Mouse (Mus musculus) neural tube, embryonic 15.5 days (tissue): ENCODE results near the gene Osbpl2. TPM values are rescaled to one million over a fixed set of nuclear protein-coding genes. Genes with fewer than 3 reads are reported as not detected.

ENCODE experiments used
- ATAC-seq: fragments of 200-750 bp; cut with Nextera tagmentation; 2 replicates; pipeline ENCODE4 v1.8.0; 2017; ENCODE audit warnings: mild to moderate bottlenecking, moderate TSS enrichment, moderate library complexity; ENCODE audit not compliant: low FRiP score
- H3K27ac ChIP-seq: fragments of 300-500 bp; sonication (generic); replicated peaks from 2 replicates; pipeline ENCODE4 v1.5.1; 2015; ENCODE audit warnings: mild to moderate bottlenecking, inconsistent platforms
- H3K27me3 ChIP-seq: fragments of 300-500 bp; sonication (generic); replicated peaks from 2 replicates; pipeline ENCODE4 v1.6.1; 2015; ENCODE audit warnings: inconsistent platforms
- H3K36me3 ChIP-seq: fragments of 300-500 bp; sonication (generic); 2 replicates; pipeline ENCODE4 v1.6.1; 2015; ENCODE audit warnings: inconsistent platforms
- H3K4me1 ChIP-seq: fragments of 300-500 bp; sonication (generic); 2 replicates; pipeline ENCODE4 v1.6.1; 2015; ENCODE audit warnings: inconsistent platforms
- H3K4me2 ChIP-seq: fragments of 300-500 bp; sonication (generic); 2 replicates; pipeline ENCODE4 v1.6.1; 2015; ENCODE audit warnings: inconsistent platforms, mild to moderate bottlenecking, moderate library complexity
- H3K4me3 ChIP-seq: fragments of 300-500 bp; sonication (generic); replicated peaks from 2 replicates; pipeline ENCODE4 v1.5.1; 2015; ENCODE audit warnings: mild to moderate bottlenecking, inconsistent platforms
- H3K9ac ChIP-seq: fragments of 300-500 bp; sonication (generic); replicated peaks from 2 replicates; pipeline ENCODE4 v1.6.1; 2015; ENCODE audit warnings: mild to moderate bottlenecking, inconsistent platforms
- H3K9me3 ChIP-seq: fragments of 300-500 bp; sonication (generic); replicated peaks from 2 replicates; pipeline ENCODE4 v1.6.1; 2016; ENCODE audit warnings: inconsistent platforms
- WGBS: fragments of 180-500 bp; shearing (Covaris S2); methylation state at CpG from one replicate; pipeline ENCODE4 v1.1.7; 2015; ENCODE audit warnings: mixed read lengths; 5-methylcytosine and 5-hydroxymethylcytosine counted together
- polyA plus RNA-seq: library from polyadenylated mRNA; unstranded; fragments of >200 nt; fragmentation: Nextera tagmentation; extraction: Ambion mirVana; gene quantifications from 2 replicates; pipeline ENCODE4 v1.2.1, GENCODE M21; 2015

Gene Osbpl2
- 63.8 and 71.8 TPM in 2 replicates for polyA plus RNA-seq

DNA sequence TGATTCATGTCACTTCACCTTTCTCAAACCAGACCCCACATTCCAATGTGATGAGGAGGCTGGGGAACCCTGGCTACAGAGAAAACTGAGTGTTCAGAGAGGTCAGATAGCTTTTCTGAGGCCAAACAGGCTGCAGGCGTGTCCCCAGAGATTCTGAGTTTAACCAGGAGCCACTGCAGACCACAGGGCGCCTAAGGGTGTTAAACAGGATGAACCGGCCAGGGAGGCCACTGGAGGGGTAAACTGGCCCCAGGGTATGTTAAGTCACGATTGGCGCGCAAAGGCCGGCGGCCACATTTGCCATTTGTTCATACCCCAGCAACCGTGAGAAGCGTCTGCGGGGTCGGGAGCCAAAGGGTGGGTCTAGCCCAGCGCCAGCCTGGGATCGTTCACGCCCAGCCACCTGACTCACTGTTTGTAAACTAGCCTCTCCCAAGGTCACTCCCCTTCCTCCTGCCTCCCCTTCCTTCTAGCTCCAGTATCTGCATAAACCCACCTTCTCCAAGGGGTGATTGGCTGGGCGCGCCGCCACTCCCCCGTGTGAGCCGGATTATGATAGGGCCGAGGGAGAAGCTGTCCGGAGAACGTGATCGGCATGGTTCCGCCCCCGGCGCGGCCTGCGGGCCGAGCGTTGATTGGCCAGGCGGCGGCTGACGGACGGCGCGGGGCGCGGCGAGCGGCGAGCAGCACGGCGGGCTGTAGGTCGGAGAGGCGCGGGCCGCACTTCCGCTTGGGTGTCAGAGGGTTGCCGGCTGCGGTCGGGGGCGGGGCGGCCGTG is at the start of gene Osbpl2:
Osbpl2 (plus strand) TSS at position 646 of the 778 bp plus-strand sequence.
- H3K4me1 ChIP-seq: peaks cover 54% of the 10 kb centered on the region
- peak within 1 kb of the TSS; percentile 76 for H3K9ac ChIP-seq
- peak; percentile 98 for ATAC-seq
- H3K27me3 ChIP-seq: no peaks in the 10 kb centered on the region
- peak within 1 kb of the TSS; percentile 96 for H3K4me3 ChIP-seq
- 1% methylated on average over 53 of the region's 55 CpGs for WGBS
- peaks cover 10% of the 10 kb centered on the region; the same call in 1 of the 2 replicates for H3K36me3 ChIP-seq
- peak within 1 kb of the TSS; percentile 83 for H3K27ac ChIP-seq
- H3K4me2 ChIP-seq: peak within 1 kb of the TSS; percentile 95
- no peaks in the 10 kb centered on the region for H3K9me3 ChIP-seq

DNA sequence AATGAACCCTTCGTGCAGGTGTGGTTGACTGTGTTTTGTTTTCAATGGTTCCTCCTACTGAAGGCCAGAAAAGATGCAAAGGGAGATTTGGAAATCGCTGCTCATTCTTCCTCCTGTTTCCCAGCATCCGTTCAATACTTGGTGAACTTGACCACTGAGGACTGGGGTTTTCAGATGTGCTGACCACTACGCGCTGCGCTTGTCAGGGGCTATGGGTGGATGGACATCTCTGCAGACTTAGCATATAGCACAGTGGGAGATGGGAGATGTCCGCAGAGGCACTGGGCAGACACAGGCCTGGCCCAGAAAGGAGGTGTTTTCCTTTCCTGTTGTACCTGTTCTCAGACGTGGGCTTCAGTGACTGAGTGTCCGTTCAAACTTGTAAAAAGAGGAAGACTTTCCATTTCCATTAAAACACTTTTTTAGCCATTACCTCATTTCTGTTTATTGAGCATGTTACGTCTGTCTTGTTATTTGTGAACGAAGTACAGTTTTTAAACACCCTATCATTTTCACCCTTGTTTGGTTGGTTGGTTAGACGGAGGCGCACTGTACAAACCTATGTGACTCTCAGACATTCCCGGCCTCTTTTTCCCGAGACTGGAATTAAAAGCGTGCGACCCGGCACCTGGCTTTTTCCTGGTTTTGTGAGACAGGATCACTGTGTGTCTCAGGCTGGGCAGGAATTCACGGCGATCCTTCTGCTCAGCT is 49.2 kb upstream of the Osbpl2 start:
- Histone ChIP-seq H3K4me3 (peak overlapping the region; percentile 76), H3K27me3 (no peaks in the 10 kb centered on the region), H3K36me3 (peaks cover 21% of the 10 kb centered on the region), H3K27ac (peak overlapping the region; percentile 95), H3K9ac (peak overlapping the region; percentile 76), H3K4me1 (peaks cover 20% of the 10 kb centered on the region), H3K9me3 (no peaks in the 10 kb centered on the region), H3K4me2 (peak overlapping the region; percentile 94)
- ATAC-seq: peak; percentile 72; the same call in 1 of the 2 replicates
- 34% methylated on average over 20 of the region's 20 CpGs for WGBS

DNA sequence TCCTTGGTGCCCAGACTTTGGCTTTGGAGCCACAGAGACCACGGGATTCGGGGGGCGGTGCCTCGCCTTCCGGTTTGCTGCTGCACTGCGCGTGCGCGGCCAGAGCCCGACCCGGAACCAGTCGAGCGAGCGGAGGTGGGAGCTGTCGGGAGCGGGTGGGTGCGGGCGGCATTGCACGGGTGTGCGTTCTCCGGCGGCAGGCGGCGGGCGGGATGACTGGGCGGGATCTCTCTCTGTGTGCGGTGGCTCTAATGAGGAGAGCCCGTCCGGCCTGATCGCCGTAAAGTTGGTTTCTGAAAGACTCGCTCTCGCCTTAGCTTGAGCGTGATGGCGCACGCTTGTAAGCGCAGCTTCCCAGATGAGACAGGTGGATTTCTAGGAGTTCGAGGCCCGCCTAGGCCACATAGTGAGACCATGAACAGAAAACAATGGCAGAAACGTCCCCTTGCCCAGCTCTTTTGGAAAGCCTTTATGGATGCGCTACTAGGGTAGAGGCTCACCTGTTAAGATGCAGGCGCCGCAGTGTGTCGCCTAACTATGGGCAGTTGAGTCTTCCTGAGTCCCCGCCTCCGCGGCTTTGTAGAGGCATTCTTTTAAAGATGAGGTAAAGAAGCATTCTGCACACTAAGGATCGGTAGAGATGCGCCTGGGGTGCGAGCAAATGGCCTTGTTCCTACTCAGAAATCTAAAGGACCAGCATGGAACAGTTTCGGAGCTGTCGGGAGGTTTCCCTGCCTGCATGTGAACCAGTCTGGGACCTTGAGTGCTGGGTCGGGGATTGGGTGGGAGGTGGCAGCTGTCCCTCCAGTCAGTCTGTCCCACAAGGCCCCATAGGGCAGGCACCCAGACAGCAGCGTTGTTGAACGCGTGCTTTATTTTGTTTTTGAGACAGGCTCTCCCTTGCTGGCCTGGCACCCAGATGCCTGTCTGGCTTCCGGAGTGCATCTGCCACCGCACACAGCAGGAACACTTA is 48.3 kb upstream of the Osbpl2 start, which contains the start of gene Mtg2:
Mtg2 (plus strand) TSS at position 108 of the 973 bp plus-strand sequence.
- peak within 1 kb of the TSS; percentile 76 for H3K4me3 ChIP-seq
- no peaks in the 10 kb centered on the region for H3K27me3 ChIP-seq
- H3K27ac ChIP-seq: peak within 1 kb of the TSS; percentile 95
- peak within 1 kb of the TSS; percentile 76 for H3K9ac ChIP-seq
- peaks cover 21% of the 10 kb centered on the region for H3K36me3 ChIP-seq
- 3% methylated on average over 57 of the region's 58 CpGs for WGBS
- H3K4me1 ChIP-seq: peaks cover 20% of the 10 kb centered on the region
- no peaks in the 10 kb centered on the region for H3K9me3 ChIP-seq
- peak within 1 kb of the TSS; percentile 94 for H3K4me2 ChIP-seq
- ATAC-seq: peak; percentile 96

DNA sequence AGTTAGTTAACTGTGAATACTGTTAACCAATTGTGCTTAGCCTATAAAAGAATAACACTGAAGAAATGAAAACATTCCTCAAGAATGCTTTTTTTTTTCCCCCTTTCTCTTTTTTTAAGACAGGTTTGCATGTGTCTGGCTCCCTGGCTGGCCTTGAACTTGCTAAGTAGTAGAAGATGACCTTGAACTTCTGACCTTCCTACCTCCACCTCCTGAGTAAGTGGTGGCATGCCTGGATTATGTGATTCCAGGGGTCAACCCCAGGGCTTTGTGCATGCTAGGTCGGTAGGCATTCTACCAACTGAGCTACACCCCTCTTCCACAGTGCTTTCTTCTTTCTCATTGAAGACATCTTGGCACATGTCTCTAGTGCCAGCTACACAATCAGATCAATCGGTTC is 47.4 kb upstream of the Osbpl2 start:
- peaks cover 21% of the 10 kb centered on the region for H3K36me3 ChIP-seq
- no peaks in the 10 kb centered on the region for H3K27me3 ChIP-seq
- H3K9me3 ChIP-seq: no peaks in the 10 kb centered on the region
- ATAC-seq: no peak
- H3K27ac ChIP-seq: no peak overlapping the region
- 87% methylated on average over 2 of the region's 2 CpGs for WGBS
- H3K4me3 ChIP-seq: no peak overlapping the region
- peak overlapping the region; percentile 94 for H3K4me2 ChIP-seq
- no peak overlapping the region for H3K9ac ChIP-seq
- peaks cover 20% of the 10 kb centered on the region for H3K4me1 ChIP-seq

DNA sequence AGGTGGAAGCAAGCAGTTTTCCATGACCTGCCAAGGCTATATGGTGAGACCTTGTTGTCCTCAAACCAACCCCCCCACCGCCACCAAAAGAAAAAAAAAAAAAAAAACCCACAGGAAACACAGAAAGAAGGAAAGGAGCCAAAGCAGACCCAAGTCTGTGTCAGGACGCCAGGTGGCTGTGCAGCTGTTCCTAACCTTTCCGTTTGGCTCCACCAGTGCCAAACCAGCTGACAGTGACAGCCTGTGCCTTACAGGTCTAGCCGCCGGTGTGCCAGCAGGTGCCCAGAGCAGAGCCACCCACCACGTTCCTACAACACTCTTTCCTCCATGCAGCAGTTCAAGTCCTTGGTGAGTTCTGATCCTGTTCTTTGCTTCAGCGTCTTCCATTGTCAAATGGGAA is 46.2 kb upstream of the Osbpl2 start:
- Histone ChIP-seq H3K4me3 (no peak overlapping the region), H3K4me1 (peaks cover 20% of the 10 kb centered on the region), H3K9me3 (no peaks in the 10 kb centered on the region), H3K36me3 (peaks cover 12% of the 10 kb centered on the region), H3K27ac (no peak overlapping the region), H3K27me3 (no peaks in the 10 kb centered on the region), H3K4me2 (no peak overlapping the region), H3K9ac (no peak overlapping the region)
- WGBS: 91% methylated on average over 7 of the region's 7 CpGs
- ATAC-seq: no peak

DNA sequence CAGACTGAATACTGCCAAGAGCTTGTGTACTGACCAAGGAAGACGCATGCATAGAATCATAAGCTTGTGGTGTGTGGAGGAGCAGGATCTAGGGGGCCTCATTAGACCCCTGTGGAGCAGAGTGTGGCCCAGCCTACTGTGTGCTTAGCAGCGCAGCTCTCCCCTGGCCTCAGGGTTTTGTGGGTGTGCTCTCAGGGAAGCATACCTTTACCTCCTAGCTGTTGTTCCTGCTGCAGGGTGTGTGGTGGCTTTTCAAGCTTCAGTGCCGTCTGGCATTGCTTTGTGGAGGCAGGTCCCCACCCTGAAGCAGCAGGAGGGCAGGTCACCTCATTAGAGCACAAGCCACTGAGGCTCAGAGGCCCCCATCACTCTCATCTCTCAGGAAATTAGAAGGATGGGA is 41.5 kb upstream of the Osbpl2 start:
- 73% methylated on average over 3 of the region's 3 CpGs for WGBS
- H3K4me1 ChIP-seq: no peaks in the 10 kb centered on the region
- no peaks in the 10 kb centered on the region for H3K27me3 ChIP-seq
- no peak overlapping the region for H3K4me2 ChIP-seq
- peaks cover 21% of the 10 kb centered on the region for H3K36me3 ChIP-seq
- H3K4me3 ChIP-seq: no peak overlapping the region
- H3K9me3 ChIP-seq: no peaks in the 10 kb centered on the region
- no peak overlapping the region for H3K9ac ChIP-seq
- no peak overlapping the region for H3K27ac ChIP-seq
- ATAC-seq: no peak

DNA sequence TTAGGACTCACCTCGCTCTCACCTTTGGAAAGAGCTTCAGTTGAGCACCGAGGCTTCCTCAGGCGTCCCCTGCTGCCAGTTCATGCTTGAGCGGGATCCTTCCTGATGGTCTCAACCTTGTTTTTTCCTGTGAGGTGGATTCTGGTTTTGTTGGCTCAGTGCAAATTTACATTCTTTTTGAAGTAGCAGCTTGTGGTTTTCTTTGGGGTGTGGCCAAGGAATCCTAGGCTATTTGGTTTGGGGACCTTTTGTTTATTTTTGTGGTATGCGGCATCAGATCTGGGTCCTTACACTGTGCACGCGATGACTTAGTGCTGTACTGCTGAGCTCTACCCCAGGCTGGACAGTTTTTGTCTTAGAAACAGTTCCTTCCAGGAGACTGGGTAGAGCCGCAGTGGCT is 38.4 kb upstream of the Osbpl2 start:
- no peaks in the 10 kb centered on the region for H3K4me1 ChIP-seq
- H3K9ac ChIP-seq: no peak overlapping the region
- no peak overlapping the region for H3K4me2 ChIP-seq
- no peak for ATAC-seq
- H3K36me3 ChIP-seq: peaks cover 40% of the 10 kb centered on the region
- H3K9me3 ChIP-seq: no peaks in the 10 kb centered on the region
- H3K27me3 ChIP-seq: no peaks in the 10 kb centered on the region
- no peak overlapping the region for H3K27ac ChIP-seq
- WGBS: 93% methylated on average over 8 of the region's 8 CpGs
- no peak overlapping the region for H3K4me3 ChIP-seq

DNA sequence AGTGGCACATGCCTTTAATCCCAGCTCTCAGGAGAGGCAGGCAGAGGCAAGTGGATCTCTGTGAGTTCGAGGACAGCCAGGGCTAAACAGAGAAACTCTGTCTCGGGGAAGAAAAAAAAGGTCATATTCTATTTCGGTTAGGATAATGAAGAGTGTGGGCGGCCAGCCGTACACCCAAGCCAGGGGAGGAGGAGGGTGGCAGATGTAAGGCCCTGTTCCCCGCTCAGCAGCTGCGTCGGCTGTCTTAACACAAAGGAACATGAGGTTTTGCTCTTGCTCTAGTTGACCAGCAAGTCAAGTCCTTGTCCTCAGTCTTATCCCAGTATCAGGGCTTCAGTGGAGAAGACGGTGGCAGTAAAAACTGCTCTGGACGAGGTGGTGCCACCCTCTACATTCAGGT is 36.0 kb upstream of the Osbpl2 start:
- H3K4me2 ChIP-seq: no peak overlapping the region
- H3K36me3 ChIP-seq: peaks cover 43% of the 10 kb centered on the region
- no peaks in the 10 kb centered on the region for H3K9me3 ChIP-seq
- H3K4me3 ChIP-seq: no peak overlapping the region
- no peak overlapping the region for H3K27ac ChIP-seq
- no peak for ATAC-seq
- 92% methylated on average over 10 of the region's 10 CpGs for WGBS
- H3K9ac ChIP-seq: no peak overlapping the region
- no peaks in the 10 kb centered on the region for H3K27me3 ChIP-seq
- H3K4me1 ChIP-seq: peaks cover 6% of the 10 kb centered on the region; the same call in 1 of the 2 replicates

DNA sequence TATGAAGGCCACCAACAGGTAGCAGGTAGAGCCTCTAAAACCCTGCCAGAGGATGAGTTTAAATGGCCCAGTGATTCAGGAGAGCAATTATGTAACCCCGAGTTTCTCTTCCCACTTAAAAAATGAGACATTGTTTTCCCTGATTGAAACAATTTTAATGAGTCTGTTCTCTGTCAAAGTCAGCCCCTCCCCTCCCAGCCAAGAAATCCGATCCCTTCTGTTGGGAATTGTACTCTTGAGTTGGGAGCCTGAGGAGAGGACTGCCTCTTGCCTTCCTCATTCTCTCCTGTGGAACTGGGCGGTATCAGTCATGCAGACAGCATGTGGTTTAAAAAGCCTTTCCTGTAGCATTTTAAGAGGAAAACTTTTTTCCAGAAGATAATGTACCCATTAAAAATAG is 34.5 kb upstream of the Osbpl2 start:
- no peak for ATAC-seq
- H3K4me2 ChIP-seq: no peak overlapping the region
- H3K9me3 ChIP-seq: no peaks in the 10 kb centered on the region
- H3K27me3 ChIP-seq: no peaks in the 10 kb centered on the region
- H3K9ac ChIP-seq: no peak overlapping the region
- H3K27ac ChIP-seq: no peak overlapping the region
- H3K4me1 ChIP-seq: peaks cover 6% of the 10 kb centered on the region; the same call in 1 of the 2 replicates
- H3K36me3 ChIP-seq: peaks cover 36% of the 10 kb centered on the region
- 50% methylated on average over 3 of the region's 3 CpGs for WGBS
- H3K4me3 ChIP-seq: no peak overlapping the region

DNA sequence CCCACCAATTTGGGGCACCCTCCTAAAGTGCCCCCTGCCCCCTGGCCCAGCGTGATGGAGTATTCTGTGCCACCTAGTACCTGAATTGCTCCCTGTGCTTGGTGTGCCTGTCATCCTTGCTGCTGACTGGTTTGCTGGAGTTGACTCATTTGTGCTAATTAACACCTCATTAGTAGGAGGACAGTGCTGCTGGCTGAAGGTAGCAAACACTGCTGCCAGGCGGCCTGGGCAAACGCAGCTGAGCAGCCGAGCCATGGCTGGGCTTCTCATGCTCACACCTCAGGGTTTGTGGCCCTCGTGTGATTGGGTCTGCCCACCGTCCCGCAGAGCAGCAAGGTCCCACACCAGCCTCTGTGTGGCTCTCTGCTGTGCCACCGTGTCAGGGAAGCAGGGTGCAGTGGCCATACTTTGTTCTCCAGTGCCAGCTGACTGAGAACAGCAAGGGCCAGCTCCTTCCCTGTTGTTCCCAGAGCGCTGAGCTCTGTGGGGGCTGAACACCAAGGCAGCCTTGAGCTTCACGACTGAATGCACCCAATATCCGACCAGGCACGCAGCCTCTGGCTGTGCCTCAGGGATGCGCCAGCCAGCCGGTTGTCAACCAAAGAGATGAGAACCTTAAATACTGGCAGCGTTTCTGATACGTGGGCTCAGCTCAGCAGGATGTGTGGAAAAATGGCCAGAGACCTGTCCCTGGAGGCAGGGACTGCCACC is 33.0 kb upstream of the Osbpl2 start:
- Histone ChIP-seq H3K27ac (no peak overlapping the region), H3K9ac (no peak overlapping the region), H3K4me1 (peaks cover 6% of the 10 kb centered on the region; the same call in 1 of the 2 replicates), H3K27me3 (no peaks in the 10 kb centered on the region), H3K9me3 (no peaks in the 10 kb centered on the region), H3K36me3 (peaks cover 34% of the 10 kb centered on the region), H3K4me2 (no peak overlapping the region), H3K4me3 (no peak overlapping the region)
- ATAC-seq: no peak
- WGBS: 70% methylated on average over 16 of the region's 16 CpGs
